Mouse (Mus musculus): ENCODE measurements around the gene Prkab1.

GRCm38 (mm10) chr5:116030566-116031189, 6.4 kb upstream of the Prkab1 start:
- no peak for TF ChIP-seq POLR2A (IDR thresholded peaks at IDR 0.05; ENCODE audit: insufficient read depth, low read depth, low read length)
- TF ChIP-seq CTCF (IDR thresholded peaks at IDR 0.05; ENCODE audit: insufficient read depth, low read depth, low read length), result no peak
